Mouse (Mus musculus) right cerebral cortex, postnatal 36 days (tissue): ENCODE measurements around the gene Faap100.
"Not testable (repeated sequence)": the region's sequence is repeated elsewhere in the genome, so short reads cannot be mapped to it uniquely, and the experiment has no call there.

ENCODE experiments used
- DNase-seq, 2 experiments: peaks; one replicate each; pipeline ENCODE4 v3.0.0; 2022; ENCODE audit warnings: low spot score in 2 of 2, mixed read lengths in 1 of 2

Gene Faap100

GRCm38 (mm10) chr11:120351250-120352092 lies 27.1 kb downstream of the Faap100 start:
- DNase-seq = no peak

- no peak for DNase-seq
Measured at GRCm38 (mm10) chr11:120350711-120351110, 27.9 kb downstream of the Faap100 start.

GRCm38 (mm10) chr11:120349986-120350702 lies 28.4 kb downstream of the Faap100 start:
- DNase-seq = peak; percentile 59 to 64

GRCm38 (mm10) chr11:120349371-120349985 lies 29.1 kb downstream of the Faap100 start:
- no peak for DNase-seq

- DNase-seq = no peak
Measured at GRCm38 (mm10) chr11:120348684-120349370, 29.7 kb downstream of the Faap100 start.

- DNase-seq = peak; percentile 78 to 79
Measured at GRCm38 (mm10) chr11:120347791-120348683, 30.5 kb downstream of the Faap100 start, which contains the start of gene Actg1. Gene Actg1 (minus strand): TSS chr11:120348542.

GRCm38 (mm10) chr11:120347301-120347700 lies 31.3 kb downstream of the Faap100 start:
- no peak for DNase-seq

- DNase-seq = not testable (repeated sequence)
Measured at GRCm38 (mm10) chr11:120346383-120347034, 32.1 kb downstream of the Faap100 start.

- DNase-seq = no peak
Measured at GRCm38 (mm10) chr11:120345067-120345681, 33.4 kb downstream of the Faap100 start.

- DNase-seq = no peak
Measured at GRCm38 (mm10) chr11:120344310-120344920, 34.1 kb downstream of the Faap100 start.

GRCm38 (mm10) chr11:120343519-120344309 lies 34.9 kb downstream of the Faap100 start:
- no peak for DNase-seq

GRCm38 (mm10) chr11:120342656-120343160 lies 35.9 kb downstream of the Faap100 start:
- no peak for DNase-seq

- DNase-seq = no peak
Measured at GRCm38 (mm10) chr11:120341661-120342060, 36.9 kb downstream of the Faap100 start.

GRCm38 (mm10) chr11:120339978-120340513 lies 38.5 kb downstream of the Faap100 start:
- no peak for DNase-seq

- DNase-seq = no peak
Measured at GRCm38 (mm10) chr11:120338786-120339185, 39.8 kb downstream of the Faap100 start.

GRCm38 (mm10) chr11:120337447-120337846 lies 41.1 kb downstream of the Faap100 start:
- DNase-seq = no peak

GRCm38 (mm10) chr11:120335431-120336021 lies 43.0 kb downstream of the Faap100 start:
- DNase-seq = no peak

- DNase-seq = no peak
Measured at GRCm38 (mm10) chr11:120320156-120320555, 58.4 kb downstream of the Faap100 start.
